Mouse (Mus musculus) urinary bladder, postnatal 14 days (tissue): ENCODE measurements around the gene Zfp811.

ENCODE experiments used
- DNase-seq: peaks from one replicate; pipeline ENCODE4 v3.0.0; 2021; ENCODE audit warnings: low spot score

Zfp811 gene

DNA sequence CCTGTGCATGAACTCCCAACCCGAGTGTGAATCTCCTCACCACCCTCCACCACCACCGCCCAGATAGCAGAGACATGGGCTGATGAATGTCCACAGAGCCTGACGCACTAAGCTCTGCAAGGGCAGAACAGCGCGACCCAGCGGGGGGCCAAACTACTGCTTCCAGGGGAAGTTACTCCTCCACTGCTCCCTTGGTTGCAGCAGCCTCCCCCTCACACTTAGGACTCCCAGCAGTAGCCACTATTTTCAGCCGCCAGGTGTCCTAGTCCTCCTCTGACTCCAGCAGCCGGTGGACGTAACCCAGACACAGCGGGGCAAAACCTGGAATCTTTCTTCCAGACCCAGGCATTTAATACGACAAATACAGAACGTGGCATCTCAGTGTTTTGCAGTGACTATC lies 56.1 kb downstream of the Zfp811 start:
- DNase-seq: peak; percentile 8

- no peak for DNase-seq
Observed at GRCm38 (mm10) chr17:32752813-32753360, 56.8 kb downstream of the Zfp811 start.

- no peak for DNase-seq
Observed at GRCm38 (mm10) chr17:32750611-32751010, 59.1 kb downstream of the Zfp811 start.
